Mouse (Mus musculus) G1E (cell line): ENCODE results near the gene Ccl17.

ENCODE experiments used
- CTCF ChIP-seq: IDR thresholded peaks from 2 replicates; pipeline ENCODE4 v1.5.1; 2012; ENCODE audit warnings: low read depth, low read length, inconsistent platforms, mixed read lengths
- GATA1 ChIP-seq: IDR thresholded peaks from 2 replicates; pipeline ENCODE4 v1.6.1; 2012; ENCODE audit warnings: borderline replicate concordance, low read length, inconsistent platforms, mixed read lengths
- GATA2 ChIP-seq: IDR thresholded peaks from 2 replicates; pipeline ENCODE4 v1.6.1; 2012; ENCODE audit warnings: low read depth, low read length, inconsistent platforms, borderline replicate concordance

- TF ChIP-seq CTCF (no peak), GATA2 (no peak), GATA1 (no peak)
Observed at GRCm38 (mm10) chr8:94828284-94828683, 18.0 kb downstream of the Ccl17 start.
